Mouse (Mus musculus) lung, postnatal 0 days (tissue): ENCODE results near the gene Slc38a1. TPM values are rescaled to one million over a fixed set of nuclear protein-coding genes. Genes with fewer than 3 reads are reported as not detected.

Experiments used
- ATAC-seq: fragments of 200-750 bp; cut with Nextera tagmentation; 2 replicates; pipeline ENCODE4 v1.8.0; 2017; ENCODE audit warnings: moderate library complexity
- DNase-seq: peaks from one replicate; pipeline ENCODE4 v3.0.0-alpha.2; 2016; ENCODE audit warnings: low spot score
- H3K27ac ChIP-seq: fragments of 300-500 bp; sonication (generic); 2 replicates; pipeline ENCODE4 v1.5.1; 2014; ENCODE audit warnings: antibody characterized with exemption, mild to moderate bottlenecking, low read length, mixed read lengths
- H3K27me3 ChIP-seq: fragments of 300-500 bp; sonication (generic); replicated peaks from 2 replicates; pipeline ENCODE4 v1.6.1; 2014; ENCODE audit warnings: low read length, mixed read lengths; ENCODE audit not compliant: insufficient read depth
- H3K36me3 ChIP-seq: fragments of 300-500 bp; sonication (generic); 2 replicates; pipeline ENCODE4 v1.6.1; 2014; ENCODE audit warnings: low read length, mixed read lengths; ENCODE audit not compliant: insufficient read depth
- H3K4me1 ChIP-seq: fragments of 300-500 bp; sonication (generic); 2 replicates; pipeline ENCODE4 v1.6.1; 2014; ENCODE audit warnings: antibody characterized with exemption, low read depth, low read length, mixed read lengths; ENCODE audit not compliant: insufficient read depth
- H3K4me2 ChIP-seq: fragments of 300-500 bp; sonication (generic); replicated peaks from 2 replicates; pipeline ENCODE4 v1.6.1; 2014; ENCODE audit warnings: low read depth, mild to moderate bottlenecking, low read length, moderate library complexity, mixed read lengths
- H3K4me3 ChIP-seq: fragments of 300-500 bp; sonication (generic); 2 replicates; pipeline ENCODE4 v1.5.1; 2014; ENCODE audit warnings: low read depth, low read length
- H3K9ac ChIP-seq: fragments of 300-500 bp; sonication (generic); replicated peaks from 2 replicates; pipeline ENCODE4 v1.6.1; 2014; ENCODE audit warnings: low read depth, mild to moderate bottlenecking
- H3K9me3 ChIP-seq: fragments of 300-500 bp; sonication (generic); 2 replicates; pipeline ENCODE4 v1.6.1; 2016; ENCODE audit warnings: low read length, mixed read lengths
- CTCF ChIP-seq: IDR thresholded peaks from 2 replicates; pipeline ENCODE4 v1.5.1; 2016; ENCODE audit warnings: antibody characterized with exemption, mild to moderate bottlenecking
- EP300 ChIP-seq: IDR thresholded peaks from 2 replicates; pipeline ENCODE4 v1.6.1; 2016; ENCODE audit warnings: antibody characterized with exemption, mild to moderate bottlenecking, control low read depth
- WGBS: fragments of 180-500 bp; shearing (Covaris S2); extraction: QIAGEN DNeasy Blood & Tissue Kit; methylation state at CpG from one replicate; pipeline ENCODE4 v1.1.7; 2014; 5-methylcytosine and 5-hydroxymethylcytosine counted together
- polyA plus RNA-seq: library from polyadenylated mRNA; unstranded; fragments of >200 nt; fragmentation: Nextera tagmentation; extraction: Ambion mirVana; gene quantifications from 2 replicates; pipeline ENCODE4 v1.2.1, GENCODE M21; 2015

Gene Slc38a1
- polyA plus RNA-seq, 1 experiment from 2014 or later, result 13.5 TPM

- Histone ChIP-seq H3K27me3 (no peaks in the 10 kb centered on the region), H3K36me3 (no peaks in the 10 kb centered on the region), H3K4me2 (no peak overlapping the region), H3K9me3 (no peaks in the 10 kb centered on the region), H3K9ac (no peak overlapping the region), H3K4me1 (no peaks in the 10 kb centered on the region), H3K27ac (no peak overlapping the region), H3K4me3 (no peak overlapping the region)
- WGBS, result 91% methylated on average over 9 of the region's 9 CpGs
- TF ChIP-seq EP300 (no peak), CTCF (no peak)
- ATAC-seq (no peak), DNase-seq (no peak)
Measured at GRCm38 (mm10) chr15:96548363-96548762, 94.3 kb downstream of the Slc38a1 start.

GRCm38 (mm10) chr15:96547256-96548195 lies 95.2 kb downstream of the Slc38a1 start:
- Histone ChIP-seq H3K27me3 (no peaks in the 10 kb centered on the region), H3K4me1 (no peaks in the 10 kb centered on the region), H3K36me3 (no peaks in the 10 kb centered on the region), H3K9ac (no peak overlapping the region), H3K9me3 (no peaks in the 10 kb centered on the region), H3K27ac (peak overlapping the region; percentile 55; the same call in 1 of the 2 replicates), H3K4me3 (no peak overlapping the region), H3K4me2 (no peak overlapping the region)
- ATAC-seq (peak; percentile 87), DNase-seq (peak; percentile 88)
- TF ChIP-seq EP300, result no peak
- TF ChIP-seq CTCF, result no peak
- WGBS, result 41% methylated on average over 21 of the region's 21 CpGs

DNA sequence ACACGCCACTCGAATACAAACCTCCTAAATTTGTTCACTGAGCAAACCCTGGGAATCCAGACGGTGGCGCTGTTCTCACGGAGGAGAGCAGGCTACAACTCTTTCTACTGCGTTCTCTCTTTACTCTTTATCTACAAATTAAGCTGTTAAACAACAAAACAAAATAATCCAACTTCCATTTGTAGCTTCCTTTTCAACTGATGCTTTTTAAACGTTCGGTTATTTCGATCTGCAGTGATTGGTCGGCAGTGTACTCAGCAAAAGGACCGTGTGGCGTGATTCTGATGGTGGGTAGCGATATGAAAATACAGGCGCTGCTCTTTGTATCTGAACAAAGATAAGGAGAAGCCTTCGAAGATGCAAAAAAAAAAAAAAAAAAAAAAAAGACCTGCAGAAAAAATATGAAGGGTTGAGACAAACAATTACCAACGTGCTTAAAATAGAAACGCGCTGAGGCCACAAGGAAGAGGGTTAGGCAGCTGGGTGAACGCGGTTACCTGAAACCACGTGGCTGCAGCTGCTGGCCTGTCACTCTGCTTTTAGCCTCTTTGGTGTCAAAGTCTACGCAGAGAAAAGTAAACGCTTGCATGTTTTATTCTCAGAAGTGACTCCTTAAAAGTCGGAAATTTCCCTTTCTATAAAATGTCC lies 99.4 kb downstream of the Slc38a1 start:
- Histone ChIP-seq H3K9ac (no peak overlapping the region), H3K27ac (no peak overlapping the region), H3K4me3 (peak overlapping the region; percentile 37), H3K4me1 (no peaks in the 10 kb centered on the region), H3K4me2 (peak overlapping the region; percentile 66), H3K27me3 (no peaks in the 10 kb centered on the region), H3K9me3 (no peaks in the 10 kb centered on the region), H3K36me3 (no peaks in the 10 kb centered on the region)
- 1% methylated on average over 24 of the region's 24 CpGs for WGBS
- no peak for TF ChIP-seq EP300
- TF ChIP-seq CTCF, result peak; percentile 86
- DNase-seq (peak; percentile 90), ATAC-seq (peak; percentile 28; the same call in 1 of the 2 replicates)

GRCm38 (mm10) chr15:96542135-96542534 lies 100.6 kb downstream of the Slc38a1 start:
- no peak for ATAC-seq
- no peak for DNase-seq
- no peaks in the 10 kb centered on the region for H3K36me3 ChIP-seq
- 82% methylated on average over 8 of the region's 8 CpGs for WGBS
- no peak for TF ChIP-seq CTCF
- no peaks in the 10 kb centered on the region for H3K27me3 ChIP-seq
- H3K9me3 ChIP-seq, result no peaks in the 10 kb centered on the region
- no peak overlapping the region for H3K9ac ChIP-seq
- H3K4me1 ChIP-seq, result no peaks in the 10 kb centered on the region
- H3K27ac ChIP-seq, result no peak overlapping the region
- H3K4me2 ChIP-seq, result no peak overlapping the region
- H3K4me3 ChIP-seq, result no peak overlapping the region

GRCm38 (mm10) chr15:96537272-96537671 lies 105.4 kb downstream of the Slc38a1 start:
- no peak overlapping the region for H3K4me2 ChIP-seq
- H3K9me3 ChIP-seq, result no peaks in the 10 kb centered on the region
- no peak overlapping the region for H3K27ac ChIP-seq
- no peak overlapping the region for H3K9ac ChIP-seq
- WGBS, result 65% methylated on average over 11 of the region's 11 CpGs
- H3K27me3 ChIP-seq, result no peaks in the 10 kb centered on the region
- no peaks in the 10 kb centered on the region for H3K36me3 ChIP-seq
- TF ChIP-seq CTCF (no peak), EP300 (no peak)
- no peak overlapping the region for H3K4me3 ChIP-seq
- DNase-seq, result no peak
- ATAC-seq, result peak; percentile 33; the same call in 1 of the 2 replicates
- H3K4me1 ChIP-seq, result no peaks in the 10 kb centered on the region

- 97% methylated on average over 7 of the region's 7 CpGs for WGBS
- TF ChIP-seq CTCF, result no peak
- TF ChIP-seq EP300, result no peak
- DNase-seq, result no peak
Measured at GRCm38 (mm10) chr15:96536412-96536811, 106.3 kb downstream of the Slc38a1 start.

More at GRCm38 (mm10) chr15:96536412-96536811, 106.3 kb downstream of the Slc38a1 start:
- H3K4me3 ChIP-seq, result no peak overlapping the region
- no peak overlapping the region for H3K4me2 ChIP-seq
- no peaks in the 10 kb centered on the region for H3K27me3 ChIP-seq
- no peaks in the 10 kb centered on the region for H3K36me3 ChIP-seq
- H3K9ac ChIP-seq, result no peak overlapping the region
- no peaks in the 10 kb centered on the region for H3K9me3 ChIP-seq
- H3K4me1 ChIP-seq, result no peaks in the 10 kb centered on the region
- no peak overlapping the region for H3K27ac ChIP-seq
- ATAC-seq, result no peak
